Comparison of ENCODE assay signal across 8 mouse cellular contexts in genomic region chr17:17063628-17064494, GRCm38 (mm10). TPM values are rescaled to one million over a fixed set of nuclear protein-coding genes. Genes with fewer than 3 reads are reported as not detected.
A peak's percentile ranks its signal among the peaks of the same experiment; 100 is the strongest.
DNase-seq lines count a peak whose midpoint lies in the region.
"Not testable (repeated sequence)": the region's sequence is repeated elsewhere in the genome, so short reads cannot be mapped to it uniquely, and the experiment has no call there.

Gene Zfp960 (plus strand): TSS chr17:17064113.

- intact Hi-C loops in left cerebral cortex, postnatal 4 days (cut with DNase I) = not testable (repeated sequence)

- DNase-seq in B cell, adult 2 months = peak; percentile 5 to 11
- DNase-seq in c-Kit-positive CD71-negative TER-119-negative erythroid progenitor cells, embryonic 14.5 days (ENCODE audit: low read depth) = peak; percentile 26
- DNase-seq in fat pad, adult 2 months (ENCODE audit: extremely low read depth, low read depth, low spot score) = peak; percentile 89
- DNase-seq in heart, adult 9 months (ENCODE audit: low spot score in 2 of 2) = peak; percentile 95 to 98
- peak; percentile 92 to 94 for DNase-seq in kidney, adult 8-10 months
- DNase-seq in left cerebral cortex, postnatal 4 days = peak; percentile 71
- peak; percentile 88 for DNase-seq in mesoderm, embryonic 11.5 days (ENCODE audit: low read depth, low spot score)
- peak; percentile 57 for DNase-seq in right cerebral cortex, postnatal 4 days

RNA-seq across cellular contexts. Expression of gene Zfp960, which starts in this region (rescaled TPM):
- 1 to 10 TPM; 6.7 to 7.3 TPM for total RNA-seq in left cerebral cortex, postnatal 4 days (2021)

Comparison
In these comparisons a context has a peak if more than half of its experiments do, and no peak if none do; other contexts are left out.
1. Peak in every context shown above with its lines: DNase-seq.
2. DNase-seq: peak in every context shown above with its lines; median percentile 96 in heart, adult 9 months; 93 in kidney, adult 8-10 months; 89 in fat pad, adult 2 months; 88 in mesoderm, embryonic 11.5 days; 71 in left cerebral cortex, postnatal 4 days; 57 in right cerebral cortex, postnatal 4 days; 26 in c-Kit-positive CD71-negative TER-119-negative erythroid progenitor cells, embryonic 14.5 days; 8 in B cell, adult 2 months.